In the genomic region with DNA sequence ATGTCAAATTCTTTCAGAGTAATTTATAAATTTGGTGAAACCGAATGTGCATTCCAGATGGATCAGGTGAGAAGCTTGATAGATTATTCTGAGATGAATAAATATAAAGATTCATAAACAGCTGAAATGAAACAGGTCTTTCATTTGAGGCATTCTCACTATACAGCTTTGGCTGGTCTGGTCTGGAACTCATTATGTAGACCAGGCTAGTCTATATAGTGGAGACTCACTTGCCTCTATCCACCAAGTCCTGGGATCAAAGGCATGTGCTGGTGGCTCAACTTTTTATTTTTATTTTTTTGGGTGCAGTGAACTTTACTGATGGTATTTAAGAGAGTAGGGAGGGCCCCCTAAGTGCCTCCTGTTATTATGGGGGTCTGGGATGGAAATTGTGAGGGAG, we compare ENCODE assay signal across 31 mouse cellular contexts. TPM values are rescaled to one million over a fixed set of nuclear protein-coding genes. Genes with fewer than 3 reads are reported as not detected.
"Had no signal": no experiment of that assay in that cellular context is flagged by ENCODE, and none has a peak within 500 bp of the region (broad histone marks: within the 10 kb centered on the region; RNA-seq: fewer than 3 reads in every experiment).

No protein-coding gene starts in this region.

- H3K4me1 ChIP-seq: heart, embryonic 13.5 days; heart, embryonic 15.5 days; hindbrain, embryonic 15.5 days; intestine, embryonic 15.5 days; limb, embryonic 10.5 days; limb, embryonic 12.5 days; liver, embryonic 13.5 days; liver, embryonic 15.5 days had no signal

- H3K36me3 ChIP-seq: heart, embryonic 13.5 days; heart, embryonic 15.5 days; hindbrain, embryonic 15.5 days; intestine, embryonic 15.5 days; limb, embryonic 10.5 days; limb, embryonic 12.5 days; liver, embryonic 13.5 days; liver, embryonic 15.5 days had no signal

- H3K4me3 ChIP-seq: gastrocnemius, adult 2 months; heart, adult 2 months; heart, embryonic 13.5 days; heart, embryonic 15.5 days; hindbrain, embryonic 15.5 days; intestine, embryonic 15.5 days; layer of hippocampus, adult 2 months; left cerebral cortex, adult 2 months; limb, embryonic 10.5 days; limb, embryonic 12.5 days; liver, embryonic 13.5 days; liver, embryonic 15.5 days had no signal

- ATAC-seq: inflammation-experienced regulatory T-cells, adult 6 months; intestine, embryonic 15.5 days; intestine, postnatal 0 days had no signal

- H3K9ac ChIP-seq: heart, embryonic 13.5 days; heart, embryonic 15.5 days; hindbrain, embryonic 15.5 days; intestine, embryonic 15.5 days; limb, embryonic 12.5 days; liver, embryonic 13.5 days; liver, embryonic 15.5 days had no signal

- H3K27ac ChIP-seq: gastrocnemius, adult 2 months; heart, adult 2 months; heart, embryonic 13.5 days; heart, embryonic 15.5 days; hindbrain, embryonic 15.5 days; intestine, embryonic 15.5 days; layer of hippocampus, adult 2 months; left cerebral cortex, adult 2 months; limb, embryonic 10.5 days; limb, embryonic 12.5 days; liver, embryonic 13.5 days; liver, embryonic 15.5 days had no signal

- H3K27me3 ChIP-seq: heart, embryonic 15.5 days; intestine, embryonic 15.5 days; limb, embryonic 12.5 days; liver, embryonic 13.5 days; liver, embryonic 15.5 days had no signal

- H3K9me3 ChIP-seq: heart, embryonic 13.5 days; heart, embryonic 15.5 days; hindbrain, embryonic 15.5 days; intestine, embryonic 15.5 days; limb, embryonic 10.5 days; limb, embryonic 12.5 days; liver, embryonic 13.5 days; liver, embryonic 15.5 days had no signal

- DNase-seq: gastrocnemius, adult 2 months; gastrocnemius, postnatal 10 days; gastrocnemius, postnatal 25 days; heart, adult 2 months; heart, postnatal 14 days; heart, postnatal 4 days; kidney, adult 18-20 months; kidney, adult 8-10 months; kidney, postnatal 10 days; kidney, postnatal 25 days; kidney, postnatal 4 days; liver; liver, embryonic 13.5 days had no signal

- H3K4me2 ChIP-seq: heart, embryonic 11.5 days; heart, embryonic 13.5 days; heart, embryonic 15.5 days; hindbrain, embryonic 15.5 days; intestine, embryonic 15.5 days; limb, embryonic 12.5 days; liver, embryonic 11.5 days; liver, embryonic 13.5 days; liver, embryonic 15.5 days had no signal

RNA-seq across cellular contexts. Expression of a gene that starts 1.3 kb away (rescaled TPM):
- polyA plus RNA-seq: frontal cortex, adult 2 months; heart, adult 2 months; heart, embryonic 11.5 days; heart, embryonic 13.5 days; heart, embryonic 15.5 days; heart, postnatal 0 days; hindbrain, embryonic 15.5 days; inflammation-experienced regulatory T-cells, adult 6 months; intestine, embryonic 15.5 days; intestine, postnatal 0 days; kidney, embryonic 14.5 days; kidney, embryonic 16.5 days; limb, embryonic 10.5 days; limb, embryonic 12.5 days; limb, embryonic 14.5 days; liver, embryonic 11.5 days; liver, embryonic 13.5 days; liver, embryonic 15.5 days had no signal

RNA-seq across cellular contexts. Expression of a gene that starts 39.6 kb away (rescaled TPM):
- polyA plus RNA-seq: frontal cortex, adult 2 months; heart, adult 2 months; heart, embryonic 11.5 days; heart, embryonic 13.5 days; heart, embryonic 15.5 days; heart, postnatal 0 days; hindbrain, embryonic 15.5 days; inflammation-experienced regulatory T-cells, adult 6 months; intestine, embryonic 15.5 days; intestine, postnatal 0 days; kidney, embryonic 14.5 days; kidney, embryonic 16.5 days; limb, embryonic 10.5 days; limb, embryonic 12.5 days; limb, embryonic 14.5 days; liver, embryonic 11.5 days; liver, embryonic 13.5 days; liver, embryonic 15.5 days had no signal

RNA-seq across cellular contexts. Expression of a gene that starts 56.8 kb away (rescaled TPM):
- polyA plus RNA-seq: frontal cortex, adult 2 months; heart, adult 2 months; heart, embryonic 11.5 days; heart, embryonic 13.5 days; heart, embryonic 15.5 days; heart, postnatal 0 days; hindbrain, embryonic 15.5 days; inflammation-experienced regulatory T-cells, adult 6 months; intestine, embryonic 15.5 days; intestine, postnatal 0 days; kidney, embryonic 14.5 days; kidney, embryonic 16.5 days; limb, embryonic 10.5 days; limb, embryonic 12.5 days; limb, embryonic 14.5 days; liver, embryonic 11.5 days; liver, embryonic 13.5 days; liver, embryonic 15.5 days had no signal
